Mouse (Mus musculus) hindbrain, postnatal 0 days (tissue): ENCODE measurements at regions not wholly inside any gene's neighbourhood (a gene's known extent, or its start where the extent isn't known, plus 50 kb on each side); places are given as distances from the start of the nearest gene placed in this dataset.

ENCODE experiments used
- ATAC-seq: fragments of 200-750 bp; cut with Nextera tagmentation; 2 replicates; pipeline ENCODE4 v1.8.0; 2017; ENCODE audit warnings: mild to moderate bottlenecking, moderate TSS enrichment, moderate library complexity
- DNase-seq: peaks from one replicate; pipeline ENCODE4 v3.0.0-alpha.2; 2015; ENCODE audit warnings: low spot score
- H3K27ac ChIP-seq: fragments of 300-500 bp; sonication (generic); 2 replicates; pipeline ENCODE4 v1.5.1; 2014; ENCODE audit warnings: mild to moderate bottlenecking
- H3K27me3 ChIP-seq: fragments of 300-500 bp; sonication (generic); 2 replicates; pipeline ENCODE4 v1.6.1; 2014; ENCODE audit warnings: low read length, mixed read lengths; ENCODE audit not compliant: insufficient read depth
- H3K36me3 ChIP-seq: fragments of 300-500 bp; sonication (generic); 2 replicates; pipeline ENCODE4 v1.6.1; 2014; ENCODE audit warnings: low read length, mixed read lengths; ENCODE audit not compliant: insufficient read depth
- H3K4me1 ChIP-seq: fragments of 300-500 bp; sonication (generic); 2 replicates; pipeline ENCODE4 v1.6.1; 2014; ENCODE audit warnings: antibody characterized with exemption, low read length, mixed read lengths; ENCODE audit not compliant: insufficient read depth
- H3K4me2 ChIP-seq: fragments of 300-500 bp; sonication (generic); 2 replicates; pipeline ENCODE4 v1.6.1; 2014; ENCODE audit warnings: low read depth, mild to moderate bottlenecking, low read length, moderate library complexity, mixed read lengths
- H3K4me3 ChIP-seq: fragments of 300-500 bp; sonication (generic); 2 replicates; pipeline ENCODE4 v1.5.1; 2014; ENCODE audit warnings: low read length
- H3K9ac ChIP-seq: fragments of 300-500 bp; sonication (generic); replicated peaks from 2 replicates; pipeline ENCODE4 v1.6.1; 2014; ENCODE audit warnings: mild to moderate bottlenecking, low read length, moderate library complexity, mixed read lengths
- H3K9me3 ChIP-seq: fragments of 300-500 bp; sonication (generic); 2 replicates; pipeline ENCODE4 v1.6.1; 2016; ENCODE audit warnings: low read length, mixed read lengths
- CTCF ChIP-seq: IDR thresholded peaks from 2 replicates; pipeline ENCODE4 v1.5.1; 2016; ENCODE audit warnings: antibody characterized with exemption, control low read depth, low read depth
- WGBS: fragments of 180-500 bp; shearing (Covaris S2); extraction: QIAGEN DNeasy Blood & Tissue Kit; methylation state at CpG from one replicate; pipeline ENCODE4 v1.1.7; 2014; 5-methylcytosine and 5-hydroxymethylcytosine counted together

- Histone ChIP-seq H3K4me3 (no peak overlapping the region), H3K9ac (no peak overlapping the region), H3K9me3 (no peaks in the 10 kb centered on the region), H3K27ac (no peak overlapping the region), H3K4me2 (no peak overlapping the region), H3K4me1 (no peaks in the 10 kb centered on the region), H3K36me3 (no peaks in the 10 kb centered on the region), H3K27me3 (no peaks in the 10 kb centered on the region)
- ATAC-seq (no peak), DNase-seq (no peak)
- no peak for TF ChIP-seq CTCF
- 92% methylated on average over 1 of the region's 1 CpGs for WGBS
Measured at GRCm38 (mm10) chr8:101366722-101367121, 1418.7 kb downstream of the Cdh11 start.

- H3K9ac ChIP-seq, result no peak overlapping the region
- TF ChIP-seq CTCF, result no peak
- H3K9me3 ChIP-seq, result no peaks in the 10 kb centered on the region
- no peaks in the 10 kb centered on the region for H3K4me1 ChIP-seq
- no peaks in the 10 kb centered on the region for H3K27me3 ChIP-seq
- no peaks in the 10 kb centered on the region for H3K36me3 ChIP-seq
- no peak overlapping the region for H3K4me2 ChIP-seq
- DNase-seq (no peak), ATAC-seq (no peak)
- H3K27ac ChIP-seq, result no peak overlapping the region
- H3K4me3 ChIP-seq, result no peak overlapping the region
- 72% methylated on average over 5 of the region's 5 CpGs for WGBS
Measured at GRCm38 (mm10) chr8:101350848-101351247, 1434.6 kb downstream of the Cdh11 start.

- WGBS, result 78% methylated on average over 1 of the region's 1 CpGs
- no peaks in the 10 kb centered on the region for H3K27me3 ChIP-seq
- no peaks in the 10 kb centered on the region for H3K9me3 ChIP-seq
- TF ChIP-seq CTCF, result no peak
- no peak overlapping the region for H3K4me2 ChIP-seq
- no peak for ATAC-seq
- no peaks in the 10 kb centered on the region for H3K36me3 ChIP-seq
- no peak for DNase-seq
- no peaks in the 10 kb centered on the region for H3K4me1 ChIP-seq
- no peak overlapping the region for H3K4me3 ChIP-seq
- H3K9ac ChIP-seq, result no peak overlapping the region
- no peak overlapping the region for H3K27ac ChIP-seq
Measured at GRCm38 (mm10) chr8:101349736-101350135, 1435.7 kb downstream of the Cdh11 start.

- no peaks in the 10 kb centered on the region for H3K36me3 ChIP-seq
- no peaks in the 10 kb centered on the region for H3K27me3 ChIP-seq
- TF ChIP-seq CTCF, result no peak
- H3K9ac ChIP-seq, result no peak overlapping the region
- no peak overlapping the region for H3K4me2 ChIP-seq
- DNase-seq (peak; percentile 36), ATAC-seq (peak; percentile 45; the same call in 1 of the 2 replicates)
- no peaks in the 10 kb centered on the region for H3K9me3 ChIP-seq
- H3K4me1 ChIP-seq, result no peaks in the 10 kb centered on the region
- H3K4me3 ChIP-seq, result no peak overlapping the region
- 16% methylated on average over 2 of the region's 2 CpGs for WGBS
- H3K27ac ChIP-seq, result no peak overlapping the region
Measured at GRCm38 (mm10) chr8:101329290-101329689, 1456.2 kb downstream of the Cdh11 start.

GRCm38 (mm10) chr8:101328780-101329179 is 1456.7 kb downstream of the Cdh11 start:
- H3K4me2 ChIP-seq, result no peak overlapping the region
- H3K4me1 ChIP-seq, result no peaks in the 10 kb centered on the region
- H3K4me3 ChIP-seq, result no peak overlapping the region
- ATAC-seq, result no peak
- H3K9me3 ChIP-seq, result no peaks in the 10 kb centered on the region
- no peak overlapping the region for H3K27ac ChIP-seq
- no peaks in the 10 kb centered on the region for H3K27me3 ChIP-seq
- WGBS, result 63% methylated on average over 4 of the region's 4 CpGs
- H3K9ac ChIP-seq, result no peak overlapping the region
- no peaks in the 10 kb centered on the region for H3K36me3 ChIP-seq
- TF ChIP-seq CTCF, result no peak
- no peak for DNase-seq

GRCm38 (mm10) chr8:101298571-101298970 is 1486.9 kb downstream of the Cdh11 start:
- H3K4me1 ChIP-seq, result no peaks in the 10 kb centered on the region
- H3K9ac ChIP-seq, result no peak overlapping the region
- no peak overlapping the region for H3K4me3 ChIP-seq
- TF ChIP-seq CTCF, result no peak
- no peaks in the 10 kb centered on the region for H3K27me3 ChIP-seq
- DNase-seq, result no peak
- no peak overlapping the region for H3K4me2 ChIP-seq
- no peaks in the 10 kb centered on the region for H3K9me3 ChIP-seq
- H3K36me3 ChIP-seq, result no peaks in the 10 kb centered on the region
- no peak for ATAC-seq
- 40% methylated on average over 2 of the region's 2 CpGs for WGBS
- no peak overlapping the region for H3K27ac ChIP-seq

GRCm38 (mm10) chr8:101290031-101290430 is 1495.4 kb downstream of the Cdh11 start:
- no peaks in the 10 kb centered on the region for H3K27me3 ChIP-seq
- WGBS, result 69% methylated on average over 2 of the region's 2 CpGs
- no peak for TF ChIP-seq CTCF
- H3K9ac ChIP-seq, result no peak overlapping the region
- H3K36me3 ChIP-seq, result no peaks in the 10 kb centered on the region
- DNase-seq (peak; percentile 16), ATAC-seq (no peak)
- no peaks in the 10 kb centered on the region for H3K9me3 ChIP-seq
- H3K4me1 ChIP-seq, result no peaks in the 10 kb centered on the region
- H3K27ac ChIP-seq, result no peak overlapping the region
- H3K4me2 ChIP-seq, result no peak overlapping the region
- H3K4me3 ChIP-seq, result no peak overlapping the region
